Mouse (Mus musculus) brown adipose tissue, adult 24 weeks (tissue): ENCODE results near the gene Hoxd3. TPM values are rescaled to one million over a fixed set of nuclear protein-coding genes. Genes with fewer than 3 reads are reported as not detected.

Source experiments
- H3K27ac ChIP-seq: fragments of 200-500 bp; replicated peaks from 2 replicates; pipeline ENCODE4 v1.5.1; 2012; ENCODE audit warnings: low read depth, mild to moderate bottlenecking, low read length
- H3K4me1 ChIP-seq: fragments of 200-500 bp; 2 replicates; pipeline ENCODE4 v1.6.1; 2012; ENCODE audit warnings: low read length, mixed read lengths; ENCODE audit not compliant: control insufficient read depth, insufficient read depth, insufficient read length
- H3K4me3 ChIP-seq: fragments of 200-500 bp; 2 replicates; pipeline ENCODE4 v1.5.1; 2012; ENCODE audit warnings: low read depth, mild to moderate bottlenecking, low read length, moderate library complexity; ENCODE audit not compliant: insufficient read depth
- polyA plus RNA-seq: library from polyadenylated mRNA; stranded (reverse); fragments of >200 nt; gene quantifications from 2 replicates; pipeline ENCODE4 v1.2.4, GENCODE M21; 2012; ENCODE audit not compliant: missing spikeins, insufficient read depth, insufficient read length

The Hoxd3 gene
- polyA plus RNA-seq, 1 experiment = not detected

DNA sequence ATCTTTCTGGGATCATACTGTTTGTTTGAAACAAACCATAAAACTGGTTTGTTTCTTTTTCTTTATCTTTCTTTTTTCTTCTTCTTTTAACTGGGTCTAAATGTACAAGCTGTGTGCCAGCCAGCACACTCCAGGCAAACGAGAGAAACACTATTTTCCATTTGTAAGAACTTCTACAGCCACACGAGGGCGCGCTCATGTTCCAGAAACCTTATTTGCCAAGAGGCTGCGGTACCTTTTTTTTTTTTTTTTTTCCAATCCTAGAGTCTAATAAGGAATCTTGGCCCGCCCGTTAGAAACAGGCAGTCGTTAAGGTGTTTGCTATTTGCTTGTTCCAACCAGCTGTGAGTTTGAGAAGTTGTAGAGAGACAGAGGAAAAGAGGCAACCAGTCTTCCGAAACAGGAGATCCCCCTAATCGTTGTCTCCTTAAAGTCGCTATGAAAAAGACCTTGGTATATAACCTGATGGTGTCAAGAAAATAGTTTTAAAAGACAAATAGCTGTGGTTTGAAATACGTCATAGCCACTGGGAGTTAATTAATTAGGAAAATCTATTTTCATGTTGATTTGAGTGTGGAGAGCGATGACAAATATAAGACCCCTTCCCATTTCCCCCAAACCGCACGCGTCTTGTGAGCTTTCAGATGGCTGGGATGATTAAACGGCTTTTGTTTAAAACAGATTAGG, 25.3 kb upstream of the Hoxd3 start:
- no peak overlapping the region for H3K4me3 ChIP-seq
- H3K27ac ChIP-seq = no peak overlapping the region

DNA sequence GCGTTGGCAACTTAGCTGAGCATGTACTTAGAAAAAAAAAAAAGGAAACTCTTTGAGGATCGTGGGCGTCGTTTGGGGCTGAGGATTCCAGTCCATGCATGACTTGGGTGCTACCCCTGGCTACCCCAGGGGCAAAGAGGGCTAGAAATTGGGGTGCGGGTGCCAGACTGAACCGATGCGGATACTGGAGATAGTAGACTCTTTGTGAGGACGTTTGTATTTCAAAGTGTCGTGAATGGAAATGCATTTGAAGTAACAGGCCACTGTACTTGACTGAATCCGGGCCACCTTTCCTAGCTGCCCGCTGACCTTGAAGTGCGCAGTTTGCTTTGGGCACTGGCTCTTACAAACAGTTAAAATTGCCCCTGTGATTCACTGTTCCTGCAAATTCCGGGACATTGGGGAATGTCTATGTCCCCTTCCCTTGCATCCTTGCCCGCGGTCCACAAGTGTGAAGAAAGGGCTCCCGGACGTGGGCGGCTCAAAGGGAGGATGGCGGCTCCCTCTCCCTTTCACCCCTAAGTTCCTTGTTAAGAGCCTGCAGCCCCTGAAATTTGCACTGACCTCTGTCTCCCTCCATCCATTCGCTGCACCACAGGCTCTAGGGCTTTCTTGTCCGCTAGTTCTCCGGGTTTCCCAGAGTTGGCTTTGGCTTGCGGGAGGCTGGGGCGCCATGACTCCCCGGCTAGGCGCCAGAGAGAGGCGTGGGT, 24.6 kb upstream of the Hoxd3 start:
- Histone ChIP-seq H3K4me3 (no peak overlapping the region), H3K4me1 (peaks cover 1% of the 10 kb centered on the region; the same call in 1 of the 2 replicates), H3K27ac (no peak overlapping the region)

More for the DNA sequence above, 25.3 kb upstream of the Hoxd3 start:
- H3K4me1 ChIP-seq = no peaks in the 10 kb centered on the region; the same call in 1 of the 2 replicates

DNA sequence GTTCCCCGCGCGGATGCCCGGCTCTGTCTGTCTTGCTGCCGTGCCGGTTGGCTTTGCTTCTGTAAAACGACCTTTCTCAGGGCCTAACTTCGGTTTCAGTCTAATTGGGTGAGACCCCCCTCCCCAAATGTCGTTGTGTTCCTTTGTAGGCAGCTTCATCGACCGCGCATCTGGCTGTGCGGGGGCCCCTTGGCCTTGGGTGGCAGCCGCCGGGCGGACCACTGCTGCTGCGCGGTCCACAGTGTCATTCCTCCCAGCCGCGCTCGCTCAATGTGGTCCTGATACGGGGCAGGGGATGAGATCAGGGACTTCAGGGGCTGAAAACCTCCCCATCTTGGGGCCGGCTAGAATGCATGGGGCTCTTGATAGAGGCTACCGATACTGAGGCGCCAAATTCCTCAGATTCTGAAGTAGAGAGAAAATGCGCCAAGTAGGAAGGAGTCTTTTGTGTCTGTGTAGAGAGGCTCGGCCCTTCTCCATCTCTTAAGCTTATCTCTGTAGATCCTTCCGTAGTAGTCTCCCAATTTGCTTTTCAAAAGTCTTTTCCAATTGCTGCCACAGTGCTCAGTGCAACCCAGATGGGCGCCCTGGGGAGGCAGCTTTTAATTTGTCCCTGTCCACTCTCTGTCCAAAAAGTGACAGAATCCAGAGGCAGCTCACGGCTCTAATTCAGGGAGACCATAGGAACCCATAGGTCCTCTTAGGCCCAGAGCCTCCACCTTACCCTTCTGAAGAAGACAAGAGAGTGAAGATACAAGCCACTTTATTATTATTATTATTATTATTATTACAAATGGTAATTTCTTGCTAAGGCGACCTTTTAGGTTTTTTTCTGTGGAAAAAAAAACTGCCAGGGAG, 23.8 kb upstream of the Hoxd3 start:
- Histone ChIP-seq H3K4me3 (no peak overlapping the region), H3K4me1 (0 out of 2 replicates have a peak, but pooled peaks cover 5% of the 10 kb centered on the region), H3K27ac (no peak overlapping the region)

DNA sequence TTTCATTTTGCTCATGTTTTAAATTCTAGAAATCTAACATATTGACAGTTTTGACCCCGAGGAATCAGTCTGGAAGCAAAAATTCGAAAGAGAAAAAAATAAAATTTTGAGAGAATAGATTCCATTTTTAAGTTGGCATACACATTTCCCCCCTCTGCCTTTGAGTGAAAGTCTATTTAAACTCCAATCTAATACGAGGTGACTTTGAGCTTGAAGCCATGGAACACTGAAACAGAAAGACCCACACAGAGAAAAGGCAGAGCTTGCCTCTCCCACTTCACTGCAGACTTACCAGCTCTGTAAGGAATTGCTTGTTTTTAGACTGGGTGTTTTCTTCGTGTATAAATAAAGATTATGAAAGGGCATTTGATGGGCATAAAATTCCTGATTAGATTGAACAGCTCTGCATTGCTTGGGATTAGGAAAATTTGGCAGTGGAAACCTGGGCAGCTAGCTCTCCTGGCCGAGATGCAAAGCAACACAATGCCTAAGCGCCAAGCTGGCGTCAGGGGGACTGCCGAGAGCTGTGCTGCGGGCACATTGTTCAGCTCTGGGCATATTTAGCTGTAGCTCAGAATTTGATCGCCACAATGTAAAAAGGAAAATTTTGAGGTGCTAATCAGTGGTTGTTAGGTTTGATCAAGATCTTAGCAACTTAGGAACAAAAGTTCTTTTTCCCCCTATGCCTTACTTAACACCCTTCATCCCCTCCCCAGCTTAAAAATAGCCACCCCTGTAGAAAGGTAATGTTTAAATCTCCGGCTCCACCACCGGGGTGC, 22.7 kb upstream of the Hoxd3 start:
- H3K4me3 ChIP-seq = no peak overlapping the region
- H3K27ac ChIP-seq = no peak overlapping the region

DNA sequence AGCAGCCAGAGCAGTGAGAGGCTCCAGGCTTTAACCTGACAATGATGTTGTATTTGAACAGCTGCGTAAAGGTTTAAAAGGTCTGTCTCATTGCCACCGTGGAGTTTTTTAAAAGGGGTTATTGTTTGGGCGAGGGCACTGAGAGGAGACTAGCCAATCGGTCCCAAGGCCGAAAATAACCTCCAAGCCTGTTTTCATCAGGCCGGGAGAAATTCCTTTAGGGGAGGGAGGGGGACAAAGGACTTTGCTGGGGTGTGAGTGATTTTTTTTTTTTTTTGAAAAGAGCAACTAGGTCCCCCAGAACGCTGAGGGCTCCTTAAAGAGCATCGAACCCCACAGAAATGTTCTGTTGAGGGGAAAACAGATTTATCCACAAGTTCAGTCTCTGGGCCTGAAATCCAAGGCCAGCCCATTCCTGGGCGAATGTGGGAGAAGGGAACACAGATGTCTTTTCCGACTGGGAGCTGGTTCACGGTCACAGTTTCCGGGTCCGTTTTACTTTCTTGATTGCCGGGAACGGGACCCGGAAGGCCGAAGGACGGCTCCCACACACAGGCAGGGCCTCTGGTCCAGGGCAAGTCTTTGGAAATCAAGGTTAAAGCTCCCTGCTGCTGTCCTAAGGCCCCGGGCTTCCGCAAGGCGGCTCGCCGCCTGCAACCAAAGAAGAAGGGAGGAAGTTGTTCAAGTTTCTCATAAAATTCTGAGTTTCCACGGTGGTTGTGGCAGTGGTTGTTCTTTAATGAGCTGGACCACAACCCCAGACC, 22.0 kb upstream of the Hoxd3 start:
- H3K4me3 ChIP-seq = no peak overlapping the region
- no peak overlapping the region for H3K27ac ChIP-seq
- 0 out of 2 replicates have a peak, but pooled peaks cover 5% of the 10 kb centered on the region for H3K4me1 ChIP-seq

More for the DNA sequence above, 22.7 kb upstream of the Hoxd3 start:
- 0 out of 2 replicates have a peak, but pooled peaks cover 5% of the 10 kb centered on the region for H3K4me1 ChIP-seq

DNA sequence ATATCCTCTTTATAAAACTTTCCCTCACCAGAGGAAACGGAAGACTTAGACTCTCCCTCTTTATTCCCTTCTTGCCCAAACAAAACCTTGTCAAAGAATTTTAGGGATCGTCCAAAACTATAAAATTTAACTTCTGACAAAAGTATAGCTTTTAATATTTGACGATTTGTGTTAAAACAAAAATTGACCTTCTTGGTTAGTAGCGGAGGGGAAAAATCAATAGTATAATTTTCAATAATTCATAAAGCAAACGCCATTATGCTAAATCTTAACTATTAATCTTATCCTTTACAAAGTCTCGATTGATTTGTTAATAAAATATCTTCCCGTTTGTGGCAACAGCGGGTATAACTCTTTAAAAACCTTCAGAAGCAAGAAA, 21.4 kb upstream of the Hoxd3 start:
- no peak overlapping the region for H3K27ac ChIP-seq
- no peak overlapping the region for H3K4me3 ChIP-seq
- 0 out of 2 replicates have a peak, but pooled peaks cover 5% of the 10 kb centered on the region for H3K4me1 ChIP-seq

DNA sequence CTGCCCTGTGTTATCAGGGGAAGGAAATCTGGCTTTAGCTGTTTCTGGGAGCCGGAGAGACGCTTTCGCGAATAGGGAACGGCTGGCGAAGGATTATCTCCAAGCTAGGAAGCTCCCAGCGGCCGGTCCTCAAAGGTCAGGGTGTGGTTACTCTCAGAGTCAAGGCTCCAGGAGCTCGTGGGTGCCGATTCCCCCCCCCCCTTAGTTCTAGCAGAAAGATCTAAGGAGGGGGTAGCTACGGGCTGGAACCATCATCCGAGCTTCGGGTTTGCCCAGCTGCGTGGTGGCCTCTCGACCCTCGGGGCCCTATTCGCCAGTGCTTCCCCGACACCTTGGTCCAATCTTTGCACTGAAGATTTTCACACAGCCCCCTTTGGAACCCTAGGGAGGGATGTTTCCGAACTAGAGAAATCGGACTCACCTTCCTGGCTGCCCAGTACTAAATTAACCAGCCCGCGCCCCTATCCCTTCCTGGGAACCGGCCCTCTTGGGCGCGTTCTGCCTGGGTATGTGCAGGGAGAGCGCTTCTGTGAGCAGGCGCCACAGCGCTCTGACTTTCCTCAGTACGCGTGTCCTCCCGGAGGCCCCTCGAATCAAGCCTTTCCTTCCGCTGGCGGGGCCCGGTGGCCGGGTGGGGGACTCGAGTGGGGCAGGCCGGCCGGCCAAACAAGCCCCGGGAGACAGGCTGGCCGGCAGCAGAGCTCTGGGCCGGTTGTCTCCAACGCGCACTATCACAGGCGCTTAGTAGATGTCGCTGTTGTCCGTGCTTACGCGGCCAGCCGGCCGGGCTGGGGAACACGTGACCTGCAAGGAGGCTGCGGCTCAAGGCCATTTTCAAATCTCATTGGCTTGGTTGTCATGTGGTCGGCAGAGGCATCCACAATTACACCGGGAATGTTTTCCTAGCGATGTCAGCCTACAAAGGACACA, 20.4 kb upstream of the Hoxd3 start, which contains the start of gene Hoxd10:
TSS of gene Hoxd10 (plus strand) at position 903 of the 930 bp plus-strand sequence.
- Histone ChIP-seq H3K27ac (no peak within 1 kb of the TSS), H3K4me3 (peak within 1 kb of the TSS; percentile 23), H3K4me1 (0 out of 2 replicates have a peak, but pooled peaks cover 5% of the 10 kb centered on the region)

DNA sequence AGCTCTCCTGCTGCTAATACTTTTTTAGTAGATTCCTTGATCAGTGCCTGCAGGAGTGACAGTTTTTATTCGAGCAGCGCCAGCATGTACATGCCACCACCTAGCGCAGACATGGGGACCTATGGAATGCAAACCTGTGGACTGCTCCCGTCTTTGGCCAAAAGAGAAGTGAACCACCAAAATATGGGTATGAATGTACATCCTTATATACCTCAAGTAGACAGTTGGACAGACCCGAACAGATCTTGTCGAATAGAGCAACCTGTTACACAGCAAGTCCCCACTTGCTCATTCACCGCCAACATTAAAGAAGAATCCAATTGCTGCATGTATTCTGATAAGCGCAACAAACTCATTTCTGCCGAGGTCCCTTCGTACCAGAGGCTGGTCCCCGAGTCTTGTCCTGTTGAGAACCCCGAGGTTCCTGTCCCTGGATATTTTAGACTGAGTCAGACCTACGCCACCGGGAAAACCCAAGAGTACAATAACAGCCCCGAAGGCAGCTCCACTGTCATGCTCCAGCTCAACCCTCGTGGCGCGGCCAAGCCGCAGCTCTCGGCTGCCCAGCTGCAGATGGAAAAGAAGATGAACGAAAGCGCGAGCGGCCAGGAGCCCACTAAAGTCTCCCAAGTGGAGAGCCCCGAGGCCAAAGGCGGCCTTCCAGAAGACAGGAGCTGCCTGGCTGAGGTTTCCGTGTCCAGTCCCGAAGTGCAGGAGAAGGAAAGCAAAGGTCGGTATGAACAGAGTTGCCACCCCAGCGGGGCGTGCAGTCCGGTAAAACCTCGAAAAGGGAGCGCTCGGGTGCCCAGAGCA, 19.5 kb upstream of the Hoxd3 start:
- 0 out of 2 replicates have a peak, but pooled peaks cover 5% of the 10 kb centered on the region for H3K4me1 ChIP-seq
- no peak overlapping the region for H3K27ac ChIP-seq
- peak overlapping the region; percentile 8; the same call in 1 of the 2 replicates for H3K4me3 ChIP-seq

DNA sequence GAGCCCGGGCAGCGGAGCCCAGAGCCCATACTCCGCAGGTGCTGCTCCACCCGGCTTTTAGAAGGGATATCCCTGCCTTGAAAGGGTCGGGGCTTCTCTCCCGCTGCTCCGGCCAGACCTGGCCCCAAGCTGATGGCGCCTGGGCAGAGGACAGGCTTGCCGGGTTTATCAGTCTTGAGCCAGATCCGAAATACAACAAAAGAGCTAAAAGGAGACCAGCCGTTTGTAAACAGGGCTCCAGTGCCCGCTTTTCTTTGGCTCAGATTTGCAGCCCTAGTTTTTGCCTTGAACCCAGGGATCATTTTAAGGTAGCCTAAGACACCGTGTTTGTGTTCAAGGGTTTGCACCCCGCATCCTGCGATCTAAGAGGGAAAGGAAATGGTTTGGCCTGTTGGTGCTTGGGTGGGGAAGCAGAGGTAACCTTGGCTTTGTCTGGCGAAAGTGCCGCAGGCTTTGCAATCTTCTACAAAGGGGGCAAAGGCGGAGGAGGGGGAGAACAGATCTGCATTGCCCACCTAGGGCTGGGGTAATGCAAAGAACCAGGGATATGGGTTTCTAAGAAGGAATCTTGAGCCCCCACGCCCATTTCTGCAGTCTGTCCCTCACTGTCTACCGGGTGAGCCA, 18.8 kb upstream of the Hoxd3 start:
- 0 out of 2 replicates have a peak overlapping the region, but pooled peaks have one; percentile 8 for H3K4me3 ChIP-seq
- H3K27ac ChIP-seq = no peak overlapping the region
- H3K4me1 ChIP-seq = 0 out of 2 replicates have a peak, but pooled peaks cover 5% of the 10 kb centered on the region

DNA sequence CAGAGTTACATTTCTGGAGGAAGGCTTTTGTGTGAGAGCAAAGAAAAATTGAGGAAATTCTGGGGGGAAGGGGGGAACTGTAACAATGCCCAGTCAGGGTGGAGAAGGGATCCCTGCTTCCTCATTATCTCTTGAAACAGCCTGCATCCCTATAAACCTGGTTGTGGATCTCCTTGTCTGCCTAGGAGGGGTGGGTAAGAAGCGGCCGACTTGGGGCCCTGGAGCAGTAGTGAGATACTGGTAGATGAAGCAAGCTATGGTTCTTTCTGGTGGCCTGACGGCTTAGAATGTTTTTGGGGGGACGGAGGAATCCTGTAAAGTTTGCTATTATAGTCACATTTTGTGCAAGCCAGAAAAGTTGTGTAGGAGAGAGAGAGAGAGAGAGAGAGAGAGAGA, 18.3 kb upstream of the Hoxd3 start:
- Histone ChIP-seq H3K4me1 (0 out of 2 replicates have a peak, but pooled peaks cover 5% of the 10 kb centered on the region), H3K27ac (no peak overlapping the region), H3K4me3 (no peak overlapping the region)

DNA sequence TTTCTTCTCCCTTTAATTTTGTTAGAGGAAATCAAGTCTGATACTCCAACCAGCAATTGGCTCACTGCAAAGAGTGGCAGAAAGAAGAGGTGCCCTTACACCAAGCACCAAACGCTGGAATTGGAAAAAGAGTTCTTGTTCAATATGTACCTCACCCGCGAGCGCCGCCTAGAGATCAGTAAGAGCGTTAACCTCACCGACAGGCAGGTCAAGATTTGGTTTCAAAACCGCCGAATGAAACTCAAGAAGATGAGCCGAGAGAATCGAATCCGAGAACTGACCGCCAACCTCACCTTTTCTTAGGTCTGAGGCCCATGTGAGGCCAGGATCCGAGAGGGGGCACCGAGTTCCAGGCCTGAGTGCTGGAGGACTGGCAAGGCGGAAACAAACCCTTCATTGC, 17.7 kb upstream of the Hoxd3 start:
- Histone ChIP-seq H3K27ac (no peak overlapping the region), H3K4me3 (no peak overlapping the region), H3K4me1 (0 out of 2 replicates have a peak, but pooled peaks cover 5% of the 10 kb centered on the region)

DNA sequence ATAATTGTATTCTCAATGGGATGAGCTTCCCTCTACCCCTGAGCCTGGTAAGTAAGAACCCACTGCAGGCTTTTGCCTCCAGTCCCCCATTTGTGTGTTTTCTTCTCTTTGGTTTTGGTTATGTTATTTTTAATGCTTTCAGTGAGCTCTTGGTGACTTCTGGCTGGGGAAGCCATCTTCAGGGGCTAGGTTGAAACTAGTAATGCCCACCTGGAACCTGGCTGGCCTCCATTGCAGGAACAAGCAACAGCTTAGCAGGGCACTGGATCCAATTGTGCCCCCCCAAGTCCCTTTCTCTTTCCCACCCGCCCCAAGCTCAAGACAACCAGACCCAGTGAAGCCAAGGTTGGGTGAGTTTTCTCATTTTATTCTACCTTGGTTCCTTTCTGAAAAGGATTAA, 16.3 kb upstream of the Hoxd3 start:
- Histone ChIP-seq H3K4me3 (no peak overlapping the region), H3K4me1 (0 out of 2 replicates have a peak, but pooled peaks cover 5% of the 10 kb centered on the region), H3K27ac (no peak overlapping the region)
